In genomic region chr14:75346041-75346440, GRCm38 (mm10) we compare ENCODE assay signal across 19 mouse cellular contexts.
DNase-seq lines count a peak whose midpoint lies in the region; ATAC-seq and TF ChIP-seq lines count a peak whose summit lies in the region.
"Had no signal": no experiment of that assay in that cellular context is flagged by ENCODE, and none has a peak within 500 bp of the region (broad histone marks: within the 10 kb centered on the region; RNA-seq: fewer than 3 reads in every experiment).

No protein-coding gene starts in this region.

- intact Hi-C loops in gastrocnemius, postnatal 36 days (cut with DNase I), result loop anchor here (10.0 kb wide), 1 partner anchor 299 kb away; the partner anchor contains the start of gene Erich6b

- H3K4me2 ChIP-seq in embryonic facial prominence, embryonic 11.5 days (ENCODE audit: low read depth, low read length), result no peak overlapping the region
- H3K4me2 ChIP-seq in CH12.LX (ENCODE audit: insufficient read depth, low read depth, poor library complexity, severe bottlenecking), result no peak overlapping the region
- H3K4me2 ChIP-seq: embryonic facial prominence, embryonic 12.5 days; forebrain, embryonic 13.5 days; forebrain, embryonic 15.5 days had no signal

- no peak for TF ChIP-seq RAD21 in CH12.LX (IDR thresholded peaks at IDR 0.05; ENCODE audit: low read depth, low read length)

- dilution Hi-C loops in CH12.LX (cut with MboI; ENCODE audit: extremely low pct_ligation_motif_present, extremely low pct_unique_long_range_greater_than_20kb, low sequenced_read_pairs), result no loop called here

- TF ChIP-seq CTCF in CH12.LX (conservative IDR thresholded peaks at IDR 0.05 in 1 of 2, IDR thresholded peaks at IDR 0.05 in 1 of 2; ENCODE audit: low read depth in 2 of 2, low read length in 2 of 2), result no peak

- H3K9me3 ChIP-seq in embryonic facial prominence, embryonic 11.5 days (replicated peaks; ENCODE audit: control insufficient read depth, low read length), result no peaks in the 10 kb centered on the region
- no peaks in the 10 kb centered on the region for H3K9me3 ChIP-seq in embryonic facial prominence, embryonic 10.5 days
- H3K9me3 ChIP-seq in CH12.LX (replicated peaks; ENCODE audit: low read length), result no peaks in the 10 kb centered on the region
- H3K9me3 ChIP-seq: embryonic facial prominence, embryonic 12.5 days; forebrain, embryonic 13.5 days; forebrain, embryonic 15.5 days had no signal

- no peaks in the 10 kb centered on the region; the same call in 1 of the 2 replicates for H3K36me3 ChIP-seq in embryonic facial prominence, embryonic 11.5 days (replicated peaks; ENCODE audit: control insufficient read depth, insufficient read depth, low read depth, low read length)
- H3K36me3 ChIP-seq in embryonic facial prominence, embryonic 10.5 days (replicated peaks), result peaks cover 36% of the 10 kb centered on the region
- H3K36me3 ChIP-seq in CH12.LX (replicated peaks in 1 of 2; ENCODE audit: control insufficient read depth in 1 of 2, insufficient read depth in 1 of 2, low read length in 1 of 2), result peaks cover 9 to 38% of the 10 kb centered on the region in 2 experiments

- TF ChIP-seq EP300 in CH12.LX (IDR thresholded peaks at IDR 0.05; ENCODE audit: low read length), result peak; percentile 79

- H3K79me2 ChIP-seq in CH12.LX (replicated peaks; ENCODE audit: control insufficient read depth, extremely low read depth, insufficient read depth, poor library complexity, severe bottlenecking), result no peaks in the 10 kb centered on the region

- in situ Hi-C loops in CH12.LX (cut with MboI; ENCODE audit: low pct_ligation_motif_present, low pct_unique_long_range_greater_than_20kb, low sequenced_read_pairs), result no loop called here

- H3K9ac ChIP-seq in embryonic facial prominence, embryonic 11.5 days (replicated peaks; ENCODE audit: low read length), result no peak overlapping the region
- H3K9ac ChIP-seq in CH12.LX (ENCODE audit: insufficient read depth, low read depth), result no peak overlapping the region
- H3K9ac ChIP-seq: embryonic facial prominence, embryonic 12.5 days; forebrain, embryonic 13.5 days; forebrain, embryonic 15.5 days; forebrain, postnatal 0 days had no signal

- H3K27ac ChIP-seq in embryonic facial prominence, embryonic 11.5 days (replicated peaks; ENCODE audit: low read depth, low read length), result no peak overlapping the region
- no peak overlapping the region for H3K27ac ChIP-seq in embryonic facial prominence, embryonic 10.5 days (replicated peaks)
- H3K27ac ChIP-seq in CH12.LX (ENCODE audit: insufficient read depth, low read depth), result no peak overlapping the region
- H3K27ac ChIP-seq: embryonic facial prominence, embryonic 12.5 days; forebrain, embryonic 13.5 days; forebrain, embryonic 15.5 days had no signal

- no peak for ATAC-seq in embryonic facial prominence, embryonic 11.5 days (replicated peaks; ENCODE audit: insufficient number of reproducible peaks, low FRiP score, low TSS enrichment, low read depth)
- ATAC-seq: CD4-positive, CD25-positive, alpha-beta regulatory T cell, adult 4 months; forebrain, embryonic 13.5 days; forebrain, embryonic 15.5 days; forebrain, postnatal 0 days had no signal

- WGBS in embryonic facial prominence, embryonic 11.5 days, result 86% methylated on average over 5 of the region's 5 CpGs
- WGBS in embryonic facial prominence, embryonic 10.5 days, result 84% methylated on average over 5 of the region's 5 CpGs

- no peak overlapping the region for H3K4me3 ChIP-seq in embryonic facial prominence, embryonic 11.5 days (ENCODE audit: low read depth, low read length)
- H3K4me3 ChIP-seq in embryonic facial prominence, embryonic 10.5 days, result no peak overlapping the region
- H3K4me3 ChIP-seq in CH12.LX (replicated peaks in 1 of 3; ENCODE audit: low read depth in 2 of 3, low read length in 2 of 3, poor library complexity in 1 of 3), result no peak overlapping the region
- H3K4me3 ChIP-seq: embryonic facial prominence, embryonic 12.5 days; forebrain, embryonic 13.5 days; forebrain, embryonic 15.5 days had no signal

- H3K27me3 ChIP-seq in embryonic facial prominence, embryonic 11.5 days (ENCODE audit: control insufficient read depth, insufficient read depth, low read length), result no peaks in the 10 kb centered on the region
- H3K27me3 ChIP-seq in embryonic facial prominence, embryonic 10.5 days (replicated peaks; ENCODE audit: low read depth, poor library complexity, severe bottlenecking), result no peaks in the 10 kb centered on the region
- no peaks in the 10 kb centered on the region for H3K27me3 ChIP-seq in CH12.LX (replicated peaks)
- H3K27me3 ChIP-seq: embryonic facial prominence, embryonic 12.5 days; forebrain, embryonic 13.5 days; forebrain, embryonic 15.5 days had no signal

- no peak for TF ChIP-seq POLR2A in CH12.LX (IDR thresholded peaks at IDR 0.05; ENCODE audit: low read depth, low read length)

- DNase-seq in embryonic facial prominence, embryonic 11.5 days (ENCODE audit: low spot score), result peak; percentile 20
- DNase-seq in embryonic facial prominence, embryonic 10.5 days (ENCODE audit: low spot score), result no peak
- peak; percentile 43 for DNase-seq in CH12.LX (ENCODE audit: extremely low read depth)
- DNase-seq in forelimb bud, embryonic 11.5 days (ENCODE audit: low read depth, low spot score), result peak; percentile 6
- DNase-seq in gastrocnemius, postnatal 36 days, result no peak
- DNase-seq: adrenal gland, adult 2 months; adrenal gland, postnatal 10 days; adrenal gland, postnatal 25 days; B cell, adult 2 months; cerebellum, adult 11-12 months; cerebellum, adult 2 months; cerebellum, adult 9-10 months; cerebellum, postnatal 10 days; cerebellum, postnatal 25 days; forebrain, postnatal 0 days had no signal

- H3K4me1 ChIP-seq in embryonic facial prominence, embryonic 11.5 days (ENCODE audit: control insufficient read depth, insufficient read depth, low read length), result no peaks in the 10 kb centered on the region
- H3K4me1 ChIP-seq in embryonic facial prominence, embryonic 10.5 days, result no peaks in the 10 kb centered on the region
- peaks cover 3 to 20% of the 10 kb centered on the region in 2 experiments; a peak in 3 of 4 replicates for H3K4me1 ChIP-seq in CH12.LX (ENCODE audit: control insufficient read depth in 1 of 2, insufficient read depth in 2 of 2)
- H3K4me1 ChIP-seq: embryonic facial prominence, embryonic 12.5 days; forebrain, embryonic 13.5 days; forebrain, embryonic 15.5 days had no signal

TF ChIP-seq in CH12.LX, 34 proteins besides CTCF, POLR2A, EP300 and RAD21:
- TF ChIP-seq SIN3A (IDR thresholded peaks at IDR 0.05; ENCODE audit: low read length) (no peak), MYC (IDR thresholded peaks at IDR 0.05; ENCODE audit: low read depth, low read length) (no peak), ZMIZ1 (IDR thresholded peaks at IDR 0.05; ENCODE audit: low read depth, low read length) (no peak), HCFC1 (IDR thresholded peaks at IDR 0.05; ENCODE audit: low read depth, low read length) (no peak), JUN (IDR thresholded peaks at IDR 0.05; ENCODE audit: insufficient read depth, low read depth, low read length) (0 out of 2 replicates have a peak, but pooled peaks have one; percentile 40), MAZ (IDR thresholded peaks at IDR 0.05; ENCODE audit: low read depth, low read length) (no peak), USF1 (IDR thresholded peaks at IDR 0.05; ENCODE audit: low read depth, low read length) (no peak), NRF1 (IDR thresholded peaks at IDR 0.05; ENCODE audit: low read depth, low read length) (no peak), ETS1 (conservative IDR thresholded peaks at IDR 0.05; ENCODE audit: low read depth, low read length) (no peak; the same call in 1 of the 2 replicates), CHD1 (IDR thresholded peaks at IDR 0.05; ENCODE audit: low read depth, low read length) (no peak), GABPA (IDR thresholded peaks at IDR 0.05; ENCODE audit: insufficient replicate concordance, low read depth, low read length) (no peak), E2F4 (IDR thresholded peaks at IDR 0.05; ENCODE audit: insufficient replicate concordance, low read depth, low read length) (no peak), JUND (conservative IDR thresholded peaks at IDR 0.05; ENCODE audit: low read depth, low read length) (0 out of 2 replicates have a peak, but pooled peaks have one; percentile 35), MAX (IDR thresholded peaks at IDR 0.05; ENCODE audit: low read length) (no peak), ZKSCAN1 (IDR thresholded peaks at IDR 0.05; ENCODE audit: borderline replicate concordance, low read depth, low read length) (no peak), CHD2 (IDR thresholded peaks at IDR 0.05; ENCODE audit: low read length) (no peak), POLR2AphosphoS2 (IDR thresholded peaks at IDR 0.05; ENCODE audit: low read depth, low read length) (no peak), IRF4 (IDR thresholded peaks at IDR 0.05; ENCODE audit: low read depth, low read length) (peak; percentile 66; the same call in 1 of the 2 replicates), BHLHE40 (IDR thresholded peaks at IDR 0.05; ENCODE audit: low read depth, low read length) (peak; percentile 91), USF2 (conservative IDR thresholded peaks at IDR 0.05; ENCODE audit: low read depth, low read length) (no peak), TCF12 (IDR thresholded peaks at IDR 0.05; ENCODE audit: low read depth, low read length) (no peak; the same call in 1 of the 2 replicates), MAFK (IDR thresholded peaks at IDR 0.05; ENCODE audit: insufficient replicate concordance, low read length) (no peak), KAT2A (IDR thresholded peaks at IDR 0.05; ENCODE audit: insufficient replicate concordance, low read length) (no peak), ZNF384 (IDR thresholded peaks at IDR 0.05; ENCODE audit: low read depth, low read length) (no peak), ELF1 (IDR thresholded peaks at IDR 0.05; ENCODE audit: low read depth, low read length) (no peak), UBTF (IDR thresholded peaks at IDR 0.05; ENCODE audit: low read depth, low read length) (no peak), NELFE (IDR thresholded peaks at IDR 0.05; ENCODE audit: low read depth, low read length) (no peak)

Comparison
In these comparisons a context has a peak if more than half of its experiments do, and no peak if none do; other contexts are left out.
1. DNase-seq: peak in embryonic facial prominence, embryonic 11.5 days (single experiment), CH12.LX (single experiment) and forelimb bud, embryonic 11.5 days (single experiment); none in embryonic facial prominence, embryonic 10.5 days (single experiment) and gastrocnemius, postnatal 36 days (0 of 2).